Mouse (Mus musculus): Measurements from ENCODE around the gene Fundc1.

DNA sequence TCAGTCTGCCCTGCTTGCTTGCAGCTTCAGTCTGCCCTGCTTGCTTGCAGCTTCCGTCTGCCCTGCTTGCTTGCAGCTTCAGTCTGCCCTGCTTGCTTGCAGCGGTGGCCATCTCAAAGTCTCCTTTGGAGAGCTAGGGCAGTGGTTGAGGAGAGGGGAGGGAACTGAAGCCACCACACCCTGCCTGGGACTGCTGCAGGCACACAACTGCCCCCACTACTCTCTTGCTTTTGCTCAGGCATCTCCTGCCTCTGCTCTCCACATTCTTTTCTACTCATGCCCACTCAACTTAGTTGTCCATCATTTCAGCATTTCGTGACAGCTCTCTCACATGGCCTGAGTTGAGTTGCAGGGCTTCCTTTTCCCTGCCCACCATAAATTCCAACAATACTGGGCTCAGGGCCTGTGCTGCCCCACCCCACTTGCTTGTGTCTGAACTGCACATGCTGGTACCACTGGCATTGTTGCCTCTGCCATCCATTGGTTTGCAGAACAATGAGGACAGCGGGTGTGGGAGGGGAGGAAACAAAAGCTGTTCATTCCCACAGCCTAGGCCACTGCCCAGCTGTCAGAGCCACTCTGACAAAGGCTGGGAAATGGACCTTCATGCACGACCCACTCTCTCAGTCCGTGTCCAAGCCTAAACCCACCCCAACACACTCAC, 24.9 kb downstream of the Fundc1 start:
- no peak for TF ChIP-seq CTCF (IDR thresholded peaks at IDR 0.05; ENCODE audit: extremely low read depth, insufficient read depth, low read length)
- no peak for TF ChIP-seq POLR2A (IDR thresholded peaks at IDR 0.05; ENCODE audit: extremely low read depth, insufficient read depth, low read length)

All from cortical plate, adult 2 months (tissue).